ENCODE assay signal across 9 mouse cellular contexts in the genomic region with DNA sequence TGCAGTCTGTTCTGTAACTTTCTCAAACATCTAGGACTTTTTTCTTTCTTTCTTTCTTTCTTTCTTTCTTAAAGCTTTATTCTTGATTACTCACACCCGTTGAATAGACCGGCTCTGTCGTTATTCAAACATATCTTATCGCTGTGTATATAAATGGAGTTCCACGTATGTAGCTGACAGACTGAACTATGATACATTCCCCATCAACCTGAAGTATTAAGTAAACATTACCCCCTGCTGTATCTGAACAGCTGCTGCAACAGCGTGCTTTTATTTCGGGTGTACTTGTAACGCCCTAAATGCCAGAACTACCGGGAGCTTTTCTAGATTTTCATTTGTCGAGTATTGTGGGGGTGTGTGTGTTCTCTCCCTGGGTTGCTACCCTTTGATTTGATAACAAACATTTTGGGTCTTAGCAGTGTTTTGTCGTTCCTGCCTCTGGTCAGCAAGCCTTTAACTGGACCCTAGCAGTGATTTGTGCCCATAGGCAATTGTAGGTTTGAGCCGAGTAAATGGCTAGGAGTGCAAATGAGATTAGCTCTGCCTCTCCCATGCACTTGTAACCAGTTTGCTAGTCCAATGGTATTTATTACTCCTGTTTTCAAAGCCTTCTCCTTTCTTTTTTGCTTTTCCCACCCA. TPM values are rescaled to one million over a fixed set of nuclear protein-coding genes. Genes with fewer than 3 reads are reported as not detected.
DNase-seq lines count a peak whose midpoint lies in the region; ATAC-seq lines count a peak whose summit lies in the region.
"Had no signal": no experiment of that assay in that cellular context is flagged by ENCODE, and none has a peak within 500 bp of the region (broad histone marks: within the 10 kb centered on the region; RNA-seq: fewer than 3 reads in every experiment).

No protein-coding gene starts in this region.

- peaks cover 31% of the 10 kb centered on the region for H3K4me1 ChIP-seq in erythroblast, embryonic 14.5 days (ENCODE audit: control insufficient read depth)
- peaks cover 13% of the 10 kb centered on the region for H3K4me1 ChIP-seq in neural tube, embryonic 11.5 days (ENCODE audit: control insufficient read depth, insufficient read depth, low read length)

- no peak overlapping the region for H3K27ac ChIP-seq in neural tube, embryonic 11.5 days (ENCODE audit: low read depth, low read length)
- no peak overlapping the region for H3K27ac ChIP-seq in macrophage

- no peak overlapping the region; the same call in 1 of the 2 replicates for H3K9ac ChIP-seq in neural tube, embryonic 11.5 days (ENCODE audit: low read length)

- no peaks in the 10 kb centered on the region for H3K27me3 ChIP-seq in erythroblast, embryonic 14.5 days (ENCODE audit: control insufficient read depth)
- H3K27me3 ChIP-seq in neural tube, embryonic 11.5 days (ENCODE audit: control insufficient read depth, insufficient read depth, low read length), result no peaks in the 10 kb centered on the region

- ATAC-seq in erythroblast, adult 5-6 weeks (replicated peaks; ENCODE audit: low FRiP score, poor library complexity, severe bottlenecking), result no peak
- no peak for ATAC-seq in neural tube, embryonic 11.5 days (ENCODE audit: insufficient read depth, low FRiP score, low TSS enrichment)

- peak overlapping the region; percentile 61 for H3K4me2 ChIP-seq in neural tube, embryonic 11.5 days (ENCODE audit: low read depth)

- no peak for DNase-seq in neural tube, embryonic 11.5 days (ENCODE audit: low spot score)
- no peak for DNase-seq in neural tube, embryonic 10.5 days (ENCODE audit: extremely low spot score, low spot score)
- no peak for DNase-seq in thymus, postnatal 4 days
- no peak for DNase-seq in spleen, adult 12 weeks (ENCODE audit: low spot score)
- no peak for DNase-seq in spleen, postnatal 10 days (ENCODE audit: low spot score in 2 of 2)
- DNase-seq: kidney, adult 9 months had no signal

- H3K36me3 ChIP-seq in erythroblast, embryonic 14.5 days (ENCODE audit: control insufficient read depth), result peaks cover 16% of the 10 kb centered on the region
- peaks cover 4% of the 10 kb centered on the region; the same call in 1 of the 2 replicates for H3K36me3 ChIP-seq in neural tube, embryonic 11.5 days (ENCODE audit: control insufficient read depth, insufficient read depth, low read length)
- peaks cover 2% of the 10 kb centered on the region; the same call in 1 of the 2 replicates for H3K36me3 ChIP-seq in macrophage (ENCODE audit: inconsistent target)

- H3K4me3 ChIP-seq in erythroblast, embryonic 14.5 days (replicated peaks), result peak overlapping the region; percentile 98
- peak overlapping the region; percentile 86 for H3K4me3 ChIP-seq in neural tube, embryonic 11.5 days (ENCODE audit: low read depth, low read length)
- peak overlapping the region; percentile 90; the same call in 1 of the 2 replicates for H3K4me3 ChIP-seq in macrophage (ENCODE audit: inconsistent target)

- H3K9me3 ChIP-seq in erythroblast, embryonic 14.5 days (ENCODE audit: control insufficient read depth, low read length), result no peaks in the 10 kb centered on the region
- H3K9me3 ChIP-seq in neural tube, embryonic 11.5 days (ENCODE audit: control insufficient read depth, low read length), result no peaks in the 10 kb centered on the region

- WGBS in neural tube, embryonic 11.5 days, result 53% methylated on average over 12 of the region's 12 CpGs
- WGBS in macrophage (ENCODE audit: missing documents), result 80% methylated on average over 12 of the region's 12 CpGs

- H3K79me2 ChIP-seq in macrophage (ENCODE audit: inconsistent target), result peaks cover 23% of the 10 kb centered on the region; the same call in 1 of the 2 replicates

RNA-seq across cellular contexts. Expression of a gene that starts 1.5 kb away (rescaled TPM):
- 0.43 and 1.5 TPM in 2 replicates for polyA plus RNA-seq in erythroblast, embryonic 14.5 days (2012)
- 2.7 and 11.1 TPM in 2 replicates for total RNA-seq in erythroblast, adult 5-6 weeks (2015; ENCODE audit: low replicate concordance)
- 5.4 and 9.2 TPM in 2 replicates for total RNA-seq in erythroblast, adult 5-6 weeks (2017; ENCODE audit: low replicate concordance)
- polyA plus RNA-seq in neural tube, embryonic 11.5 days (2014; fragmentation: Nextera tagmentation; extraction: Ambion mirVana), result 32.4 and 34.2 TPM in 2 replicates
- 100 to 1,000 TPM in 1 of 26 experiments, 10 to 100 TPM in 25; 28.8 to 116 (median 69.5) TPM for total RNA-seq in macrophage (2018; cell fraction: chromatin; rRNA removed)
- total RNA-seq in macrophage (2018; cell fraction: cytosol; rRNA removed), result 10 to 100 TPM; 24.2 to 48.1 (median 34.3) TPM
- 10 to 100 TPM; 33.4 to 79.3 (median 66.5) TPM for total RNA-seq in macrophage (2018; cell fraction: nucleus; rRNA removed)
- polyA plus RNA-seq in macrophage (2018), result 25.7 to 27.5 TPM (median 26.7 TPM) in 3 replicates

RNA-seq across cellular contexts. Expression of a gene that starts 1.6 kb away (rescaled TPM):
- polyA plus RNA-seq in erythroblast, embryonic 14.5 days (2012), result 1.4 and 1.5 TPM in 2 replicates
- total RNA-seq in erythroblast, adult 5-6 weeks (2015; ENCODE audit: low replicate concordance), result 0.96 and 1.7 TPM in 2 replicates
- 0.98 and 2.7 TPM in 2 replicates for total RNA-seq in erythroblast, adult 5-6 weeks (2017; ENCODE audit: low replicate concordance)
- polyA plus RNA-seq in neural tube, embryonic 11.5 days (2014; fragmentation: Nextera tagmentation; extraction: Ambion mirVana), result 39.8 and 41.9 TPM in 2 replicates
- 10 to 100 TPM in 8 of 26 experiments, 1 to 10 TPM in 18; 4.2 to 12.2 (median 6.8) TPM for total RNA-seq in macrophage (2018; cell fraction: chromatin; rRNA removed)
- total RNA-seq in macrophage (2018; cell fraction: cytosol; rRNA removed), result 10 to 100 TPM; 10.8 to 20.8 (median 16.5) TPM
- 10 to 100 TPM in 21 of 26 experiments, 1 to 10 TPM in 5; 6.0 to 21.7 (median 13.1) TPM for total RNA-seq in macrophage (2018; cell fraction: nucleus; rRNA removed)
- 9.4 to 21.9 TPM (median 12.3 TPM) in 3 replicates for polyA plus RNA-seq in macrophage (2018)

RNA-seq across cellular contexts. Expression of a gene that starts 18.8 kb away (rescaled TPM):
- polyA plus RNA-seq in erythroblast, embryonic 14.5 days (2012), result not detected in 2 replicates
- not detected in 2 replicates for total RNA-seq in erythroblast, adult 5-6 weeks (2015; ENCODE audit: low replicate concordance)
- not detected in 2 replicates for total RNA-seq in erythroblast, adult 5-6 weeks (2017; ENCODE audit: low replicate concordance)
- polyA plus RNA-seq in neural tube, embryonic 11.5 days (2014; fragmentation: Nextera tagmentation; extraction: Ambion mirVana), result 0.11 TPM in 2 replicates
- total RNA-seq in macrophage (2018; cell fraction: chromatin; rRNA removed), result not detected
- not detected for total RNA-seq in macrophage (2018; cell fraction: cytosol; rRNA removed)
- total RNA-seq in macrophage (2018; cell fraction: nucleus; rRNA removed), result not detected
- polyA plus RNA-seq in macrophage (2018), result not detected in 3 replicates

Comparison
In these comparisons a context has a peak if more than half of its experiments do, and no peak if none do; other contexts are left out.
1. RNA of a gene that starts 1.5 kb away (polyA plus RNA-seq): 32.4 to 34.2 TPM in neural tube, embryonic 11.5 days and 25.7 to 27.5 TPM in macrophage; 0.43 to 1.5 TPM in erythroblast, embryonic 14.5 days; every median in the first group is over 10 times any median in the second.
2. Peak in every context shown above with its lines, with median percentiles within 50 percentile points of each other: H3K4me3 ChIP-seq.